Mouse (Mus musculus) erythroblast, embryonic 14.5 days (primary cell): ENCODE measurements around the gene Prkcsh. TPM values are rescaled to one million over a fixed set of nuclear protein-coding genes. Genes with fewer than 3 reads are reported as not detected.

Experiments
- H3K27me3 ChIP-seq: 2 replicates; pipeline ENCODE4 v1.6.1; 2012; ENCODE audit warnings: inconsistent platforms; ENCODE audit not compliant: control insufficient read depth
- H3K36me3 ChIP-seq: 2 replicates; pipeline ENCODE4 v1.6.1; 2012; ENCODE audit warnings: mild to moderate bottlenecking, inconsistent platforms; ENCODE audit not compliant: control insufficient read depth
- H3K4me1 ChIP-seq: 2 replicates; pipeline ENCODE4 v1.6.1; 2012; ENCODE audit warnings: inconsistent platforms; ENCODE audit not compliant: control insufficient read depth
- H3K4me3 ChIP-seq: replicated peaks from 2 replicates; pipeline ENCODE3; 2012; ENCODE audit warnings: moderate library complexity, mild to moderate bottlenecking, inconsistent platforms
- H3K9me3 ChIP-seq: 2 replicates; pipeline ENCODE4 v1.6.1; 2012; ENCODE audit warnings: low read length, inconsistent platforms, mixed read lengths; ENCODE audit not compliant: control insufficient read depth
- GATA1 ChIP-seq: IDR thresholded peaks from 2 replicates; pipeline ENCODE4 v1.6.1; 2012; ENCODE audit warnings: low read length, inconsistent platforms, mixed read lengths
- TAL1 ChIP-seq: IDR thresholded peaks from 3 replicates; pipeline ENCODE4 v1.6.1; 2012; ENCODE audit warnings: low read length, inconsistent platforms, mixed read lengths
- polyA plus RNA-seq: library from polyadenylated mRNA; stranded (reverse); fragments of >175 nt; gene quantifications from 2 replicates; pipeline ENCODE4 v1.2.3, GENCODE M21; 2012

The Prkcsh gene
- polyA plus RNA-seq, 1 experiment, result 9.9 TPM

DNA sequence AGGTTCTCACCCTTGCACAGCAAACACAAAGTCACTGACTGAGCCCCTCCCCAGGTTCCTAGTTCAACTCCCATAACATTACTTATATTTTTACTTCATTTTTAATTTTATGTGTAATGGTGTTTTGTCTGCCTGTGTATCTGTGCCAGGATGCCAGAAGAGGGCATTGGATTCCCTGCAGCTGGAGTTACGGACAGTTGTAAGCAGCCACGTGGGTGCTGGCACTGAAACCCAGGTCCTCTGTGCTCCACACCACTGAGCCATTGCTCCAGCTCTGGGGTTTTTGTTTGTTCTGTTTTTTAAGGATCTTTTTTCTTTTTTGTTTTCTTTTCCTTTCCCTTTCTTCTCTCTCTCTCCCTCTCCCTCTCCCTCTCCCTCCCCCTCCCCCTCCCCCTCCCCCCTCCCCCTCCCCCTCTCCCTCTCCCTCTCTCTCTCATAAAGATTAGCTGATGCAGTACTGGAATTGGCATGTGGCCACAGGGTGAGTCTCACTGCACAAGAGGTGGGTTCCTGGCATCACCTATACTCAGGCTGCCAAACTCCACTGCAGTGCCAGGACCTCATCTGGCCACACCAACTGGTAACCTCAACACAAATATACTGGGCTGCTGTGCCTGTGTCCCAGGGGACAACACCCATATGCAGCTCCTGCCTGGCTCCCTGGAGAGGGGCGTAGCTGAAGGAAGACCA is 6.3 kb upstream of the Prkcsh start:
- Histone ChIP-seq H3K4me1 (peaks cover 3% of the 10 kb centered on the region), H3K27me3 (peaks cover 77% of the 10 kb centered on the region), H3K9me3 (peaks cover 3% of the 10 kb centered on the region; the same call in 1 of the 2 replicates), H3K36me3 (no peaks in the 10 kb centered on the region), H3K4me3 (no peak overlapping the region)
- TF ChIP-seq TAL1 (no peak), GATA1 (no peak)

GRCm38 (mm10) chr9:22000296-22000695 is 2.3 kb upstream of the Prkcsh start:
- Histone ChIP-seq H3K4me1 (peaks cover 32% of the 10 kb centered on the region), H3K9me3 (0 out of 2 replicates have a peak, but pooled peaks cover 3% of the 10 kb centered on the region), H3K36me3 (peaks cover 18% of the 10 kb centered on the region), H3K4me3 (no peak overlapping the region), H3K27me3 (peaks cover 48% of the 10 kb centered on the region)
- no peak for TF ChIP-seq GATA1
- no peak for TF ChIP-seq TAL1

DNA sequence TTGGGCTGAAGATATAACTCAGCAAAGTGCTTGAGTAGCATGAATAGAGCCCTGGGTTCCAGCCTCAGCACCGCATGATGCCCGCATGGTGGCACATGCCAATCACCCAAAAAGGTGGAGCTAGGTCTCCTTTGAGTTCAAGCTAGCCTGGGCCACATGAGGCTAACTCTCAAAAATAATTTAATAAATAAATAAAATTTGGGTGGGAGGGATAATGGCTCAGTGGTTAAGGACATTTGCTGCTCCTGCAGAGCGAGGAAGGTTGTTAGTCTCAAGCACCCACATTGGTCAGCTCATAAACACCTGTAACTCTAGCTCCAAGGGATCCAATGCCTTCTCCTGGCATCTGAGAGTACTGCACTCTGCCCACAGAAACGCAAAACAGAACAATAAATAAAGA is 973 bp upstream of the Prkcsh start:
- no peak for TF ChIP-seq GATA1
- no peak for TF ChIP-seq TAL1
- H3K4me3 ChIP-seq, result no peak overlapping the region
- peaks cover 32% of the 10 kb centered on the region for H3K36me3 ChIP-seq

GRCm38 (mm10) chr9:22003163-22003554 is 553 bp downstream of the Prkcsh start:
- Histone ChIP-seq H3K4me1 (peaks cover 41% of the 10 kb centered on the region), H3K4me3 (peak overlapping the region; percentile 73)
- no peak for TF ChIP-seq GATA1
- no peak for TF ChIP-seq TAL1

More for the DNA sequence above, 973 bp upstream of the Prkcsh start:
- peaks cover 41% of the 10 kb centered on the region for H3K27me3 ChIP-seq
- no peaks in the 10 kb centered on the region for H3K9me3 ChIP-seq
- H3K4me1 ChIP-seq, result peaks cover 41% of the 10 kb centered on the region

DNA sequence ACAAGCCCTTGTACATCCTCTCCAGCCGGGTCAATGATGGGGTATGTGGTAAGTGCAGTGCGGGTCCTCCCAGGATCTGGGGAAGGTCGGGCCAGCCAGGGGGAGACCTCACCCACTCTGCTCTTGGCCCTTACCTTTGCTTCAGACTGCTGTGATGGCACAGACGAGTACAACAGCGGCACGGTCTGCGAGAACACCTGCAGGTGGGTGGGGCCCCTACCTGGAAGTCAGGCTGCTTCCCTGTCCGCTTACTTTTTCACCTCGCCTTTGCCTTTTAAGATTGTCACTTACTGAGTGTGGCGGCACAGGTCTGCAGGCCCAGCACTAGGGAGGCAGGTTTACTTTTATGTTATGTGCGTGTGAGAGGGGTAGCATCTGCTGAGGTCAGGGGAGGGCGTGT is 1.9 kb downstream of the Prkcsh start:
- Histone ChIP-seq H3K9me3 (no peaks in the 10 kb centered on the region), H3K36me3 (peaks cover 61% of the 10 kb centered on the region), H3K4me1 (peaks cover 41% of the 10 kb centered on the region), H3K27me3 (peaks cover 17% of the 10 kb centered on the region), H3K4me3 (peak overlapping the region; percentile 18)
- TF ChIP-seq GATA1 (no peak), TAL1 (no peak)

More at GRCm38 (mm10) chr9:22003163-22003554, 553 bp downstream of the Prkcsh start:
- Histone ChIP-seq H3K9me3 (no peaks in the 10 kb centered on the region), H3K36me3 (peaks cover 47% of the 10 kb centered on the region), H3K27me3 (peaks cover 29% of the 10 kb centered on the region)

GRCm38 (mm10) chr9:22011055-22011454 is 8.4 kb downstream of the Prkcsh start:
- H3K36me3 ChIP-seq, result peaks cover 86% of the 10 kb centered on the region
- no peak overlapping the region for H3K4me3 ChIP-seq
- H3K27me3 ChIP-seq, result no peaks in the 10 kb centered on the region
- no peaks in the 10 kb centered on the region for H3K9me3 ChIP-seq
- H3K4me1 ChIP-seq, result peaks cover 4% of the 10 kb centered on the region
- TF ChIP-seq TAL1, result no peak
- no peak for TF ChIP-seq GATA1

- H3K4me1 ChIP-seq, result no peaks in the 10 kb centered on the region; the same call in 1 of the 2 replicates
- no peak overlapping the region for H3K4me3 ChIP-seq
- TF ChIP-seq GATA1 (no peak), TAL1 (no peak)
- H3K9me3 ChIP-seq, result no peaks in the 10 kb centered on the region
- no peaks in the 10 kb centered on the region for H3K27me3 ChIP-seq
- peaks cover 69% of the 10 kb centered on the region for H3K36me3 ChIP-seq
These were observed 10.1 kb downstream of the Prkcsh start for GRCm38 (mm10) chr9:22012731-22013130.

GRCm38 (mm10) chr9:22016245-22016644 is 13.6 kb downstream of the Prkcsh start:
- H3K9me3 ChIP-seq, result no peaks in the 10 kb centered on the region
- H3K4me1 ChIP-seq, result no peaks in the 10 kb centered on the region
- peaks cover 34% of the 10 kb centered on the region for H3K36me3 ChIP-seq
- H3K27me3 ChIP-seq, result no peaks in the 10 kb centered on the region
- TF ChIP-seq TAL1 (no peak), GATA1 (no peak)
- no peak overlapping the region for H3K4me3 ChIP-seq

DNA sequence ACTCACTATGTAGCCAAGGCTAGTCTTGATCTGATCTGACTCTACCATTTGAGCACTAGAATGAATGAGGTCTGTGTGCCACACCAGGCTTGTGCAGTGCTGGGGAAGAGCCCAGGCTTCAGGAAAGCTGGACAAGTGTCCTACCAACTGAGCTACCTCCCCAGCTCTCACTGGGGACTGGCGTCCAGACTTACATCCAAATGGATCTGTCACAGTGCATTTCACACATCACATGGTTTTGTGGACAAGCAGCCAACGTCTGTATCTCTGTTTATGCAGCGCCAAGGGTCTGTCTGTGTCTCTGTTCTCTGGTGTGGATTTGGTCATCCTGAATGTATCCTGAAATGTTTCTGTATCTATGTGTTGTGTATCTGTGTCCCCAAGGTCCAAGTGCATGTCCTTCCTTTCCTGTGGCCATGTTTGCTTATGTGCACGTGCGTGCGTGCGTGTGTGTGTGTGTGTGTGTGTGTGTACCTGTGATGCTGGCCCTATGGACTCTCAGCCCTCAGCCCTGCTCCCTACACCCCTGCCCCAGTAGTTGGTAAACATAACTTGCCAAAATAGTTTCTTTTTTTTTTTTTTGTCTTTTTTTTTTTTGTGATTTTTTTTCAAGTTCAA is 14.7 kb downstream of the Prkcsh start:
- no peak overlapping the region for H3K4me3 ChIP-seq
- H3K27me3 ChIP-seq, result no peaks in the 10 kb centered on the region
- H3K4me1 ChIP-seq, result no peaks in the 10 kb centered on the region
- peaks cover 24% of the 10 kb centered on the region for H3K36me3 ChIP-seq
- H3K9me3 ChIP-seq, result no peaks in the 10 kb centered on the region
- TF ChIP-seq GATA1 (no peak), TAL1 (no peak)
